Mouse (Mus musculus) CH12.LX (cell line): ENCODE data around the gene Cfap61. TPM values are rescaled to one million over a fixed set of nuclear protein-coding genes. Genes with fewer than 3 reads are reported as not detected.
A peak's percentile ranks its signal among the peaks of the same experiment; 100 is the strongest.

ENCODE experiments used
- DNase-seq: peaks from one replicate; pipeline ENCODE4 v3.0.0-alpha.2; 2013; ENCODE audit errors: extremely low read depth
- H3K27ac ChIP-seq: 2 replicates; pipeline ENCODE4 v1.5.1; 2012; ENCODE audit warnings: low read depth, mild to moderate bottlenecking, control low read depth, moderate library complexity; ENCODE audit not compliant: insufficient read depth
- H3K27me3 ChIP-seq: replicated peaks from 2 replicates; pipeline ENCODE3; 2012; ENCODE audit warnings: inconsistent platforms
- H3K36me3 ChIP-seq, 2 experiments: replicated peaks in 1 of 2; 2 replicates each; pipeline versions ENCODE3 to v1.6.1; 2012; ENCODE audit warnings: inconsistent platforms in 1 of 2, low read length in 1 of 2, mild to moderate bottlenecking in 1 of 2, mixed read lengths in 1 of 2, moderate library complexity in 1 of 2; ENCODE audit not compliant: control insufficient read depth in 1 of 2, insufficient read depth in 1 of 2
- H3K4me1 ChIP-seq, 2 experiments: 2 replicates each; pipeline ENCODE4 v1.6.1; 2012; ENCODE audit warnings: inconsistent platforms in 1 of 2, moderate library complexity in 1 of 2; ENCODE audit not compliant: insufficient read depth in 2 of 2, control insufficient read depth in 1 of 2
- H3K4me2 ChIP-seq: 2 replicates; pipeline ENCODE4 v1.6.1; 2012; ENCODE audit warnings: low read depth, mild to moderate bottlenecking, control low read depth; ENCODE audit not compliant: poor library complexity, insufficient read depth, severe bottlenecking
- H3K4me3 ChIP-seq, 3 experiments: fragments of 150-350 bp in 1 of 3; sonication (generic) in 1 of 3; replicated peaks in 1 of 3; 2 replicates each; pipeline versions ENCODE3 to v1.5.1; 2011 to 2012; ENCODE audit warnings: low read depth in 2 of 3, low read length in 2 of 3, mild to moderate bottlenecking in 2 of 3, moderate library complexity in 2 of 3, control low read depth in 1 of 3, improper control_type of control experiment in 1 of 3, inconsistent platforms in 1 of 3, mixed read lengths in 1 of 3; ENCODE audit not compliant: poor library complexity in 1 of 3
- H3K79me2 ChIP-seq: replicated peaks from 2 replicates; pipeline ENCODE4 v1.6.1; 2012; ENCODE audit warnings: mild to moderate bottlenecking, moderate library complexity; ENCODE audit not compliant: control insufficient read depth, poor library complexity, insufficient read depth, severe bottlenecking; ENCODE audit errors: extremely low read depth
- H3K9ac ChIP-seq: 2 replicates; pipeline ENCODE4 v1.6.1; 2012; ENCODE audit warnings: low read depth, mild to moderate bottlenecking, control low read depth, moderate library complexity; ENCODE audit not compliant: insufficient read depth
- H3K9me3 ChIP-seq: replicated peaks from 2 replicates; pipeline ENCODE3; 2012; ENCODE audit warnings: low read length, inconsistent platforms, mixed read lengths
- CHD1 ChIP-seq: IDR thresholded peaks from 2 replicates; pipeline ENCODE4 v1.6.1; 2012; ENCODE audit warnings: low read depth, low read length, improper control_type of control experiment, inconsistent platforms
- CTCF ChIP-seq, 2 experiments: IDR thresholded peaks in 1 of 2; conservative IDR thresholded peaks in 1 of 2; 2 replicates each; pipeline ENCODE4 v1.5.1; 2011 to 2012; ENCODE audit warnings: low read depth in 2 of 2, low read length in 2 of 2, improper control_type of control experiment in 1 of 2, inconsistent platforms in 1 of 2, mild to moderate bottlenecking in 1 of 2, moderate library complexity in 1 of 2
- ETS1 ChIP-seq: conservative IDR thresholded peaks from 2 replicates; pipeline ENCODE4 v1.6.1; 2012; ENCODE audit warnings: low read depth, mild to moderate bottlenecking, inconsistent platforms, low read length, improper control_type of control experiment, moderate library complexity
- GABPA ChIP-seq: IDR thresholded peaks from 2 replicates; pipeline ENCODE4 v1.6.1; 2012; ENCODE audit warnings: low read depth, low read length, improper control_type of control experiment, inconsistent platforms; ENCODE audit not compliant: insufficient replicate concordance
- IRF4 ChIP-seq: IDR thresholded peaks from 2 replicates; pipeline ENCODE4 v1.6.1; 2014; ENCODE audit warnings: low read depth, mild to moderate bottlenecking, inconsistent platforms, low read length, improper control_type of control experiment
- JUN ChIP-seq: IDR thresholded peaks from 2 replicates; pipeline ENCODE4 v1.6.1; 2011; ENCODE audit warnings: low read depth, mild to moderate bottlenecking, low read length, improper control_type of control experiment, moderate library complexity; ENCODE audit not compliant: insufficient read depth
- JUND ChIP-seq: conservative IDR thresholded peaks from 2 replicates; pipeline ENCODE4 v1.6.1; 2011; ENCODE audit warnings: low read depth, low read length, improper control_type of control experiment
- MAFK ChIP-seq: IDR thresholded peaks from 2 replicates; pipeline ENCODE4 v1.6.1; 2011; ENCODE audit warnings: low read length, improper control_type of control experiment; ENCODE audit not compliant: insufficient replicate concordance
- MXI1 ChIP-seq: IDR thresholded peaks from 2 replicates; pipeline ENCODE4 v1.6.1; 2011; ENCODE audit warnings: mild to moderate bottlenecking, low read depth, low read length, improper control_type of control experiment
- POLR2A ChIP-seq: IDR thresholded peaks from 2 replicates; pipeline ENCODE4 v1.6.1; 2011; ENCODE audit warnings: low read depth, mild to moderate bottlenecking, improper control_type of control experiment, low read length
- RCOR1 ChIP-seq: conservative IDR thresholded peaks from 2 replicates; pipeline ENCODE4 v1.6.1; 2012; ENCODE audit warnings: low read depth, mild to moderate bottlenecking, inconsistent platforms, low read length, improper control_type of control experiment
- SIN3A ChIP-seq: IDR thresholded peaks from 2 replicates; pipeline ENCODE4 v1.6.1; 2012; ENCODE audit warnings: low read length, improper control_type of control experiment, inconsistent platforms
- UBTF ChIP-seq: IDR thresholded peaks from 2 replicates; pipeline ENCODE4 v1.6.1; 2012; ENCODE audit warnings: low read depth, mild to moderate bottlenecking, inconsistent platforms, low read length, improper control_type of control experiment, moderate library complexity
- ZC3H11A ChIP-seq: IDR thresholded peaks from 2 replicates; pipeline ENCODE4 v1.6.1; 2012; ENCODE audit warnings: low read depth, mild to moderate bottlenecking, inconsistent platforms, low read length, improper control_type of control experiment
- ZMIZ1 ChIP-seq: IDR thresholded peaks from 2 replicates; pipeline ENCODE4 v1.6.1; 2012; ENCODE audit warnings: low read depth, mild to moderate bottlenecking, inconsistent platforms, low read length, improper control_type of control experiment
- dilution Hi-C: fragments of 300-500 bp; cut with MboI; formaldehyde crosslinking; loops from 2 replicates; pipeline ENCODE4 v1.14.3; 2020; ENCODE audit warnings: low sequenced_read_pairs; ENCODE audit not compliant: extremely low pct_unique_long_range_greater_than_20kb, extremely low pct_ligation_motif_present
- in situ Hi-C: fragments of 300-500 bp; cut with MboI; formaldehyde crosslinking; loops from 3 replicates; pipeline ENCODE4 v1.14.3; 2019; ENCODE audit warnings: low sequenced_read_pairs, low pct_ligation_motif_present, low pct_unique_long_range_greater_than_20kb, mixed read lengths
- polyA plus RNA-seq: library from polyadenylated mRNA; unstranded; fragments of >175 nt; gene quantifications from 2 replicates; pipeline ENCODE4 v1.2.1, GENCODE M21; 2012; ENCODE audit warnings: low read depth; ENCODE audit not compliant: insufficient read length
- total RNA-seq, 2 experiments: library from RNA; depleted of rRNA; stranded (reverse); fragments of 300-350 nt in 1 of 2; fragments of >200 nt in 1 of 2; gene quantifications; 2 replicates each; pipeline ENCODE4 v1.2.3; 2012 to 2014

Cfap61 gene
- total and polyA plus RNA-seq, 3 experiments, result 0.34 TPM; not detected in 2

DNA sequence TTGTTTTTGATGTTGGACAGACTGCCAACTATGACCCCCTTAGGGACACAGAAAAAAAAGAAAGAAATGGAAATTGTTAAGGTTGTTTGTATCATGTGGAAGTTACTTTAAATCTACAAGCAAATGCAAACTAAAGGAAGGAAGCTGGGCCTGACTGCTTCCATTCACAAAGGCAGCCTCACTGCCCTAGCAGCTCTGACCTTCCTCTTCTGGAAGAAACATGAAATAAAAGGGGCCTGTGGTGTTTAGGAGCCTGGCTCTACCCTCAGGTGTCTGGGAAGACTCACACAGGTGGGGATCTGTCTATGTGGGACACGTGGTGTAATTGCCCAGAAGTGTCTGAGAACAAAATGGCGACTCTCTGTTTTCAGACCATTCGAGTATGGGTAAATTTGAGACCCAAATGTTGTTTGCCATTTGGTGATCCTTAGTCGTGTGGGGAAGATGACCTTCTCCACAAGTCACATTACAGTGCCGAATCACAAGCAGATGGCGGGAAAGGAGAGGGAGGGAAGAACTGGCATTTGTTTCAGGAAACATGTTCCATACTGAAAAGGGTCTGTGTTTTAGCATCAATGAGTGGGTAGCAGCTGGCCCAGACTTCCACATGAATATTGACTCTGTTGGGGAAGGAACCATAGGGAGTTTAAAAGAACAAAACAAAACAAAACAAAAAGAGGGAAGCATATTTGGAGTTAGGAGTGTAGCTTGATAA lies 45.7 kb upstream of the Cfap61 start:
- in situ Hi-C loops (no loop called here), dilution Hi-C loops (no loop called here)
- no peak overlapping the region for H3K4me2 ChIP-seq
- TF ChIP-seq SIN3A, result no peak
- no peak for TF ChIP-seq ZC3H11A
- no peak for TF ChIP-seq JUND
- TF ChIP-seq ZMIZ1, result no peak
- TF ChIP-seq GABPA, result no peak
- no peak for TF ChIP-seq RCOR1
- no peak for TF ChIP-seq CTCF (conservative IDR thresholded peaks at IDR 0.05 in 1 of 2, IDR thresholded peaks at IDR 0.05 in 1 of 2; ENCODE audit: low read depth in 2 of 2, low read length in 2 of 2)
- TF ChIP-seq CHD1, result no peak
- no peak for TF ChIP-seq ETS1
- TF ChIP-seq MAFK, result no peak
- TF ChIP-seq JUN, result no peak
- TF ChIP-seq MXI1, result no peak
- no peak for TF ChIP-seq IRF4
- peak overlapping the region; percentile 8; the same call in 1 of the 2 replicates for H3K27ac ChIP-seq
- H3K9ac ChIP-seq, result no peak overlapping the region
- H3K9me3 ChIP-seq, result no peaks in the 10 kb centered on the region
- H3K36me3 ChIP-seq, result no peaks in the 10 kb centered on the region
- no peaks in the 10 kb centered on the region for H3K27me3 ChIP-seq
- no peaks in the 10 kb centered on the region for H3K79me2 ChIP-seq
- H3K4me1 ChIP-seq, result peaks cover 10 to 29% of the 10 kb centered on the region in 2 experiments; a peak in 3 of 4 replicates
- no peak overlapping the region for H3K4me3 ChIP-seq
- no peak for DNase-seq

DNA sequence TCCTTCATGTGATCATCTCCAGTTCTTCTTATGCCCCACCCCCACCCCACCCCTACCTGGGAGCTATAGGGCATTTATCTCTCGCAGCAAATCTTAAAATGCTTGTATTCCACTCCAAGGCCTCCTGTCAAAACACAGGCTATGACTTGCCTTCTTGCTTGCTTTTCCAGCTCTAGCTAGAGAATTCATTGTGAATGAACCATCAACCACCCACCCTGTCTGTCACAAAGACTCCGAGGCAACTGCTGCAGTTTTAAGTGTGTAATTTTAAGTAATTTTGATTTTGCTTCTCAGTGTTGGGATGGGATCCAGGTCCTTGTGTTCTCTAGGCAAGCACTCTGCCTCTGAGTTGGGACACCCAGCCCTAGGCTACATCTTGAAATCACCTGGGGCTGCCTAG lies 44.0 kb upstream of the Cfap61 start:
- dilution Hi-C loops (no loop called here), in situ Hi-C loops (no loop called here)
- Histone ChIP-seq H3K4me3 (no peak overlapping the region), H3K27ac (no peak overlapping the region), H3K9me3 (no peaks in the 10 kb centered on the region), H3K36me3 (no peaks in the 10 kb centered on the region), H3K79me2 (no peaks in the 10 kb centered on the region), H3K4me1 (peaks cover 10 to 29% of the 10 kb centered on the region in 2 experiments; a peak in 3 of 4 replicates), H3K27me3 (no peaks in the 10 kb centered on the region), H3K9ac (no peak overlapping the region), H3K4me2 (no peak overlapping the region)
- no peak for TF ChIP-seq UBTF
- no peak for TF ChIP-seq JUN
- no peak for TF ChIP-seq POLR2A
- DNase-seq, result no peak
